In genomic region chr13:94155657-94156429, GRCm38 (mm10) we compare ENCODE assay signal across 11 mouse cellular contexts.
DNase-seq lines count a peak whose midpoint lies in the region; ATAC-seq lines count a peak whose summit lies in the region.
"Had no signal": no experiment of that assay in that cellular context is flagged by ENCODE, and none has a peak within 500 bp of the region (broad histone marks: within the 10 kb centered on the region; RNA-seq: fewer than 3 reads in every experiment).

No protein-coding gene starts in this region.

- 43% methylated on average over 9 of the region's 9 CpGs for WGBS in hindbrain, embryonic 16.5 days
- WGBS in forebrain, embryonic 14.5 days, result 47% methylated on average over 9 of the region's 9 CpGs

- DNase-seq in heart, postnatal 4 days, result peak; percentile 55
- DNase-seq in heart, adult 9 months (ENCODE audit: low spot score in 2 of 2), result no peak
- DNase-seq in thymus, postnatal 4 days, result peak; percentile 32
- no peak for DNase-seq in thymus, postnatal 25 days
- DNase-seq in liver, result no peak
- no peak for DNase-seq in urinary bladder, adult 18-20 months (ENCODE audit: low spot score in 2 of 2)
- DNase-seq in forebrain, embryonic 14.5 days (ENCODE audit: low spot score), result no peak
- DNase-seq: cerebellum, postnatal 36 days; kidney, postnatal 14 days had no signal

- no peaks in the 10 kb centered on the region for H3K27me3 ChIP-seq in hindbrain, embryonic 16.5 days (replicated peaks; ENCODE audit: control insufficient read depth, insufficient read depth, low read length)
- no peaks in the 10 kb centered on the region for H3K27me3 ChIP-seq in forebrain, embryonic 14.5 days (replicated peaks; ENCODE audit: control insufficient read depth, insufficient read depth, low read length)
- H3K27me3 ChIP-seq: lung, embryonic 15.5 days had no signal

- H3K4me2 ChIP-seq in hindbrain, embryonic 16.5 days (ENCODE audit: low read length), result no peak overlapping the region
- H3K4me2 ChIP-seq in forebrain, embryonic 14.5 days (ENCODE audit: low read length), result no peak overlapping the region
- H3K4me2 ChIP-seq: lung, embryonic 15.5 days had no signal

- H3K9me3 ChIP-seq in hindbrain, embryonic 16.5 days (ENCODE audit: control insufficient read depth, low read length), result no peaks in the 10 kb centered on the region
- no peaks in the 10 kb centered on the region for H3K9me3 ChIP-seq in forebrain, embryonic 14.5 days (replicated peaks; ENCODE audit: control insufficient read depth, low read length)
- H3K9me3 ChIP-seq: lung, embryonic 15.5 days had no signal

- ATAC-seq in hindbrain, embryonic 16.5 days, result peak; percentile 92
- ATAC-seq in forebrain, embryonic 14.5 days, result no peak

- no peak overlapping the region for H3K27ac ChIP-seq in hindbrain, embryonic 16.5 days (ENCODE audit: low read depth, low read length)
- no peak overlapping the region for H3K27ac ChIP-seq in forebrain, embryonic 14.5 days (ENCODE audit: low read depth, low read length)
- H3K27ac ChIP-seq: lung, embryonic 15.5 days had no signal

- no peaks in the 10 kb centered on the region for H3K36me3 ChIP-seq in hindbrain, embryonic 16.5 days (ENCODE audit: control insufficient read depth, insufficient read depth, low read length)
- no peaks in the 10 kb centered on the region for H3K36me3 ChIP-seq in forebrain, embryonic 14.5 days (ENCODE audit: control insufficient read depth, insufficient read depth, low read length)
- H3K36me3 ChIP-seq: lung, embryonic 15.5 days had no signal

- no peak overlapping the region for H3K9ac ChIP-seq in hindbrain, embryonic 16.5 days (ENCODE audit: low read depth, low read length)
- no peak overlapping the region for H3K9ac ChIP-seq in forebrain, embryonic 14.5 days (ENCODE audit: low read length)
- H3K9ac ChIP-seq: lung, embryonic 15.5 days had no signal

- H3K4me3 ChIP-seq in hindbrain, embryonic 16.5 days (ENCODE audit: low read length), result no peak overlapping the region
- no peak overlapping the region for H3K4me3 ChIP-seq in forebrain, embryonic 14.5 days (ENCODE audit: low read depth, low read length)
- H3K4me3 ChIP-seq: lung, embryonic 15.5 days had no signal

- H3K4me1 ChIP-seq in hindbrain, embryonic 16.5 days (ENCODE audit: control insufficient read depth, insufficient read depth, low read depth, low read length), result peaks cover 5% of the 10 kb centered on the region
- H3K4me1 ChIP-seq in forebrain, embryonic 14.5 days (ENCODE audit: control insufficient read depth, insufficient read depth, low read length), result no peaks in the 10 kb centered on the region

Comparison
In these comparisons a context has a peak if more than half of its experiments do, and no peak if none do; other contexts are left out.
1. DNase-seq: peak in heart, postnatal 4 days (single experiment) and thymus, postnatal 4 days (single experiment); none in heart, adult 9 months (0 of 2), thymus, postnatal 25 days (single experiment), liver (single experiment), urinary bladder, adult 18-20 months (0 of 2) and forebrain, embryonic 14.5 days (single experiment).